Mouse (Mus musculus) liver, embryonic 12.5 days (tissue): ENCODE results near the gene Spsb4. TPM values are rescaled to one million over a fixed set of nuclear protein-coding genes. Genes with fewer than 3 reads are reported as not detected.
A peak's percentile ranks its signal among the peaks of the same experiment; 100 is the strongest.

Source experiments
- ATAC-seq: fragments of 200-750 bp; cut with Nextera tagmentation; 2 replicates; pipeline ENCODE4 v1.8.0; 2017; ENCODE audit warnings: moderate number of reproducible peaks, mild to moderate bottlenecking, moderate library complexity
- H3K27ac ChIP-seq: fragments of 300-500 bp; sonication (generic); 2 replicates; pipeline ENCODE4 v1.5.1; 2016; ENCODE audit warnings: mild to moderate bottlenecking
- H3K27me3 ChIP-seq: fragments of 300-500 bp; sonication (generic); replicated peaks from 2 replicates; pipeline ENCODE4 v1.6.1; 2016; ENCODE audit warnings: mild to moderate bottlenecking, moderate library complexity
- H3K36me3 ChIP-seq: fragments of 300-500 bp; sonication (generic); 2 replicates; pipeline ENCODE4 v1.6.1; 2016; ENCODE audit warnings: mild to moderate bottlenecking, moderate library complexity
- H3K4me1 ChIP-seq: fragments of 300-500 bp; sonication (generic); 2 replicates; pipeline ENCODE4 v1.6.1; 2016
- H3K4me2 ChIP-seq: fragments of 300-500 bp; sonication (generic); 2 replicates; pipeline ENCODE4 v1.6.1; 2016; ENCODE audit warnings: mild to moderate bottlenecking, moderate library complexity
- H3K4me3 ChIP-seq: fragments of 300-500 bp; sonication (generic); 2 replicates; pipeline ENCODE4 v1.5.1; 2016; ENCODE audit warnings: mild to moderate bottlenecking, moderate library complexity
- H3K9ac ChIP-seq: fragments of 300-500 bp; sonication (generic); 2 replicates; pipeline ENCODE4 v1.6.1; 2016; ENCODE audit warnings: mild to moderate bottlenecking, moderate library complexity
- H3K9me3 ChIP-seq: fragments of 300-500 bp; sonication (generic); replicated peaks from 2 replicates; pipeline ENCODE4 v1.6.1; 2016; ENCODE audit warnings: mild to moderate bottlenecking, moderate library complexity
- WGBS: fragments of 180-500 bp; shearing (Covaris S2); methylation state at CpG from one replicate; pipeline ENCODE4 v1.1.7; 2016; ENCODE audit not compliant: insufficient replicate concordance; 5-methylcytosine and 5-hydroxymethylcytosine counted together
- polyA plus RNA-seq: library from polyadenylated mRNA; unstranded; fragments of >200 nt; fragmentation: Nextera tagmentation; extraction: Ambion mirVana; gene quantifications from 2 replicates; pipeline ENCODE4 v1.2.1, GENCODE M21; 2016

Spsb4 gene
- polyA plus RNA-seq, 1 experiment from 2014 or later, result 2.3 TPM

- no peak overlapping the region for H3K4me3 ChIP-seq
These were observed 18.0 kb upstream of the Spsb4 start for GRCm38 (mm10) chr9:97036656-97037055.

GRCm38 (mm10) chr9:97027361-97027760 lies 8.7 kb upstream of the Spsb4 start:
- 59% methylated on average over 12 of the region's 12 CpGs for WGBS
- Histone ChIP-seq H3K9ac (no peak overlapping the region), H3K27me3 (peaks cover 25% of the 10 kb centered on the region), H3K4me2 (no peak overlapping the region), H3K4me3 (no peak overlapping the region), H3K27ac (no peak overlapping the region), H3K4me1 (no peaks in the 10 kb centered on the region), H3K36me3 (no peaks in the 10 kb centered on the region), H3K9me3 (no peaks in the 10 kb centered on the region)
- ATAC-seq, result no peak

More at GRCm38 (mm10) chr9:97036656-97037055, 18.0 kb upstream of the Spsb4 start:
- H3K36me3 ChIP-seq, result no peaks in the 10 kb centered on the region
- 76% methylated on average over 7 of the region's 7 CpGs for WGBS
- no peak overlapping the region for H3K27ac ChIP-seq
- no peaks in the 10 kb centered on the region for H3K4me1 ChIP-seq
- ATAC-seq, result no peak
- no peaks in the 10 kb centered on the region for H3K27me3 ChIP-seq
- no peak overlapping the region for H3K4me2 ChIP-seq
- H3K9me3 ChIP-seq, result no peaks in the 10 kb centered on the region
- no peak overlapping the region for H3K9ac ChIP-seq

- H3K4me2 ChIP-seq, result no peak overlapping the region
- H3K4me1 ChIP-seq, result no peaks in the 10 kb centered on the region
- 70% methylated on average over 4 of the region's 4 CpGs for WGBS
- no peaks in the 10 kb centered on the region for H3K36me3 ChIP-seq
- H3K9ac ChIP-seq, result no peak overlapping the region
- peaks cover 32% of the 10 kb centered on the region for H3K27me3 ChIP-seq
- no peak overlapping the region for H3K4me3 ChIP-seq
- no peak overlapping the region for H3K27ac ChIP-seq
- H3K9me3 ChIP-seq, result no peaks in the 10 kb centered on the region
- ATAC-seq, result no peak
These were observed 7.4 kb upstream of the Spsb4 start for GRCm38 (mm10) chr9:97026006-97026405.

GRCm38 (mm10) chr9:97024451-97024850 lies 5.8 kb upstream of the Spsb4 start:
- H3K27ac ChIP-seq, result no peak overlapping the region
- H3K4me3 ChIP-seq, result no peak overlapping the region
- no peaks in the 10 kb centered on the region for H3K36me3 ChIP-seq
- WGBS, result 55% methylated on average over 7 of the region's 7 CpGs
- peaks cover 47% of the 10 kb centered on the region for H3K27me3 ChIP-seq
- no peak overlapping the region for H3K4me2 ChIP-seq
- H3K9me3 ChIP-seq, result no peaks in the 10 kb centered on the region
- ATAC-seq, result no peak
- no peak overlapping the region for H3K9ac ChIP-seq
- no peaks in the 10 kb centered on the region for H3K4me1 ChIP-seq

GRCm38 (mm10) chr9:97022948-97023347 lies 4.3 kb upstream of the Spsb4 start:
- ATAC-seq, result no peak
- no peak overlapping the region for H3K4me2 ChIP-seq
- H3K9me3 ChIP-seq, result no peaks in the 10 kb centered on the region
- H3K27me3 ChIP-seq, result peaks cover 62% of the 10 kb centered on the region
- no peak overlapping the region for H3K4me3 ChIP-seq
- H3K4me1 ChIP-seq, result no peaks in the 10 kb centered on the region
- no peak overlapping the region for H3K27ac ChIP-seq
- H3K9ac ChIP-seq, result no peak overlapping the region
- 69% methylated on average over 4 of the region's 4 CpGs for WGBS
- no peaks in the 10 kb centered on the region for H3K36me3 ChIP-seq

- H3K4me2 ChIP-seq, result no peak overlapping the region
- H3K9ac ChIP-seq, result no peak overlapping the region
- H3K4me1 ChIP-seq, result 0 out of 2 replicates have a peak, but pooled peaks cover 4% of the 10 kb centered on the region
- H3K36me3 ChIP-seq, result no peaks in the 10 kb centered on the region
- H3K27ac ChIP-seq, result no peak overlapping the region
- peaks cover 65% of the 10 kb centered on the region for H3K27me3 ChIP-seq
- ATAC-seq, result no peak
- 66% methylated on average over 5 of the region's 5 CpGs for WGBS
- no peaks in the 10 kb centered on the region for H3K9me3 ChIP-seq
- no peak overlapping the region for H3K4me3 ChIP-seq
These were observed 3.7 kb upstream of the Spsb4 start for GRCm38 (mm10) chr9:97022371-97022770.

GRCm38 (mm10) chr9:97020152-97020551 lies 1.5 kb upstream of the Spsb4 start:
- ATAC-seq, result no peak
- Histone ChIP-seq H3K9me3 (no peaks in the 10 kb centered on the region), H3K4me3 (no peak overlapping the region), H3K9ac (no peak overlapping the region), H3K27ac (no peak overlapping the region), H3K4me1 (peaks cover 9% of the 10 kb centered on the region; the same call in 1 of the 2 replicates), H3K4me2 (no peak overlapping the region), H3K36me3 (no peaks in the 10 kb centered on the region), H3K27me3 (peaks cover 84% of the 10 kb centered on the region)
- WGBS, result 28% methylated on average over 8 of the region's 8 CpGs

- H3K36me3 ChIP-seq, result no peaks in the 10 kb centered on the region
- peaks cover 85% of the 10 kb centered on the region for H3K27me3 ChIP-seq
- no peaks in the 10 kb centered on the region for H3K9me3 ChIP-seq
- H3K27ac ChIP-seq, result no peak overlapping the region
- no peak overlapping the region for H3K4me2 ChIP-seq
- H3K4me1 ChIP-seq, result peaks cover 9% of the 10 kb centered on the region; the same call in 1 of the 2 replicates
- H3K9ac ChIP-seq, result no peak overlapping the region
- 50% methylated on average over 2 of the region's 2 CpGs for WGBS
- ATAC-seq, result no peak
- no peak overlapping the region for H3K4me3 ChIP-seq
These were observed 1.0 kb upstream of the Spsb4 start for GRCm38 (mm10) chr9:97019686-97020085.

- Histone ChIP-seq H3K36me3 (no peaks in the 10 kb centered on the region), H3K9ac (no peak overlapping the region), H3K27me3 (peaks cover 85% of the 10 kb centered on the region), H3K9me3 (no peaks in the 10 kb centered on the region), H3K27ac (no peak overlapping the region), H3K4me2 (peak overlapping the region; percentile 68), H3K4me3 (peak overlapping the region; percentile 50), H3K4me1 (peaks cover 9% of the 10 kb centered on the region; the same call in 1 of the 2 replicates)
- ATAC-seq, result peak; percentile 16; the same call in 1 of the 2 replicates
- WGBS, result 5% methylated on average over 11 of the region's 11 CpGs
These were observed 588 bp upstream of the Spsb4 start for GRCm38 (mm10) chr9:97019231-97019630.

GRCm38 (mm10) chr9:97017811-97018641 lies 617 bp downstream of the Spsb4 start:
- Histone ChIP-seq H3K27me3 (peaks cover 79% of the 10 kb centered on the region), H3K4me2 (peak overlapping the region; percentile 68), H3K4me1 (peaks cover 9% of the 10 kb centered on the region; the same call in 1 of the 2 replicates), H3K36me3 (no peaks in the 10 kb centered on the region), H3K27ac (0 out of 2 replicates have a peak overlapping the region, but pooled peaks have one; percentile 54), H3K9me3 (no peaks in the 10 kb centered on the region), H3K4me3 (peak overlapping the region; percentile 50), H3K9ac (peak overlapping the region; percentile 42; the same call in 1 of the 2 replicates)
- WGBS, result under 1% methylated on average over 57 of the region's 62 CpGs
- ATAC-seq, result no peak; the same call in 1 of the 2 replicates

GRCm38 (mm10) chr9:97017121-97017810 lies 1.4 kb downstream of the Spsb4 start:
- peak overlapping the region; percentile 68 for H3K4me2 ChIP-seq
- no peaks in the 10 kb centered on the region for H3K9me3 ChIP-seq
- peaks cover 9% of the 10 kb centered on the region; the same call in 1 of the 2 replicates for H3K4me1 ChIP-seq
- WGBS, result 2% methylated on average over 34 of the region's 34 CpGs
- ATAC-seq, result no peak
- no peak overlapping the region for H3K27ac ChIP-seq
- peak overlapping the region; percentile 50 for H3K4me3 ChIP-seq
- H3K9ac ChIP-seq, result no peak overlapping the region
- H3K27me3 ChIP-seq, result peaks cover 76% of the 10 kb centered on the region
- H3K36me3 ChIP-seq, result no peaks in the 10 kb centered on the region

- Histone ChIP-seq H3K4me3 (no peak overlapping the region), H3K4me2 (no peak overlapping the region), H3K4me1 (peaks cover 9% of the 10 kb centered on the region; the same call in 1 of the 2 replicates), H3K9ac (no peak overlapping the region), H3K27me3 (peaks cover 67% of the 10 kb centered on the region), H3K36me3 (no peaks in the 10 kb centered on the region), H3K9me3 (no peaks in the 10 kb centered on the region), H3K27ac (no peak overlapping the region)
- WGBS, result 44% methylated on average over 6 of the region's 6 CpGs
- ATAC-seq, result no peak
These were observed 2.9 kb downstream of the Spsb4 start for GRCm38 (mm10) chr9:97015751-97016150.
